17 mouse cellular contexts compared by ENCODE assay signal in the genomic region with DNA sequence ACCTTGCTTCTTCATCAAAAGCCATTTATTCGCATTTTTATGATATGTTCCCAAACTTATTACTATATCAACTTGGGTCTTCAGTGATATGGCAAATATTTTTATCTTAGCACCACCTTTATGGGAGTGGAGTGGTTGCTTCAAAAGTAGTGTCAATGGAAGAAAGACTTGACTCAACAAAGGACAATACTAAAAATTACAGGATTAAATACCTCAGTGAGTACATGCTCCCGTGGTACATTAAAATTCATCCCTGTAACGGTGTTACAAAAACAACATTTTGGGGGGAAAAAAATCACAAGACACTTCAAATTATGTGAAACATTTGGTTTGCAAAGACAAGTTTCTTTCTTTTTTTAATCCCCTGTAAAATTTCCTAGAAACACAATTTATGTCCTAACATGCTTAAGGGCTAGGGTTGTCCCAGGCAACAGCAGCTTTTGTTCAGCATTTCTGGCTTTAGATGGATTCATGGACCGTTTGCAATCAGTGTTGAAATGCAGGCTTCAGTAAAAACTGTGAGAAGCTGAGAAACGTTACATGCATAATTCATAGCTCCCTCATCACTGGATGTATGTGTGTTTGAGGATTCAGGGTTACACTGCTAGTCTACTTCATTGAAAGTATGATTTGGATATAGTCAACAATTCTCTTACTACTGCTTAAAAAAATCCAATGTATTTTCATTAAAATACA.
DNase-seq lines count a peak whose midpoint lies in the region; ATAC-seq lines count a peak whose summit lies in the region.
"Had no signal": no experiment of that assay in that cellular context is flagged by ENCODE, and none has a peak within 500 bp of the region (broad histone marks: within the 10 kb centered on the region; RNA-seq: fewer than 3 reads in every experiment).

No protein-coding gene starts in this region.

- H3K27me3 ChIP-seq in hindbrain, embryonic 10.5 days (ENCODE audit: insufficient read depth, poor library complexity, severe bottlenecking), result no peaks in the 10 kb centered on the region
- H3K27me3 ChIP-seq in hindbrain, embryonic 13.5 days, result no peaks in the 10 kb centered on the region
- H3K27me3 ChIP-seq in hindbrain, embryonic 11.5 days (ENCODE audit: control insufficient read depth, insufficient read depth, low read length), result no peaks in the 10 kb centered on the region
- no peaks in the 10 kb centered on the region for H3K27me3 ChIP-seq in midbrain, embryonic 14.5 days (ENCODE audit: control insufficient read depth, insufficient read depth, low read length)
- H3K27me3 ChIP-seq: heart, embryonic 13.5 days; limb, embryonic 12.5 days had no signal

- 71% methylated on average over 5 of the region's 5 CpGs for WGBS in hindbrain, embryonic 10.5 days
- WGBS in hindbrain, embryonic 13.5 days, result 47% methylated on average over 5 of the region's 5 CpGs
- WGBS in hindbrain, embryonic 11.5 days, result 55% methylated on average over 5 of the region's 5 CpGs
- 23% methylated on average over 5 of the region's 5 CpGs for WGBS in midbrain, embryonic 14.5 days

- H3K36me3 ChIP-seq in hindbrain, embryonic 10.5 days, result no peaks in the 10 kb centered on the region
- no peaks in the 10 kb centered on the region for H3K36me3 ChIP-seq in hindbrain, embryonic 13.5 days
- no peaks in the 10 kb centered on the region for H3K36me3 ChIP-seq in hindbrain, embryonic 11.5 days (ENCODE audit: control insufficient read depth, insufficient read depth, low read length)
- no peaks in the 10 kb centered on the region for H3K36me3 ChIP-seq in midbrain, embryonic 14.5 days (ENCODE audit: control insufficient read depth, insufficient read depth, low read length)
- H3K36me3 ChIP-seq: heart, embryonic 13.5 days; limb, embryonic 12.5 days had no signal

- no peak for ATAC-seq in hindbrain, embryonic 13.5 days (ENCODE audit: low FRiP score)
- peak; percentile 79; the same call in 1 of the 2 replicates for ATAC-seq in hindbrain, embryonic 11.5 days (ENCODE audit: low FRiP score)
- ATAC-seq in midbrain, embryonic 14.5 days (ENCODE audit: low FRiP score, low TSS enrichment), result peak; percentile 71; the same call in 1 of the 2 replicates

- H3K4me3 ChIP-seq in hindbrain, embryonic 10.5 days, result no peak overlapping the region
- H3K4me3 ChIP-seq in hindbrain, embryonic 13.5 days, result no peak overlapping the region
- H3K4me3 ChIP-seq in hindbrain, embryonic 11.5 days (ENCODE audit: low read depth, low read length), result no peak overlapping the region
- no peak overlapping the region for H3K4me3 ChIP-seq in midbrain, embryonic 14.5 days (replicated peaks; ENCODE audit: low read depth, low read length)
- H3K4me3 ChIP-seq: heart, embryonic 13.5 days; left cerebral cortex, adult 2 months; limb, embryonic 12.5 days had no signal

- H3K27ac ChIP-seq in hindbrain, embryonic 10.5 days, result no peak overlapping the region
- no peak overlapping the region for H3K27ac ChIP-seq in hindbrain, embryonic 13.5 days
- H3K27ac ChIP-seq in hindbrain, embryonic 11.5 days (ENCODE audit: low read depth, low read length), result no peak overlapping the region
- H3K27ac ChIP-seq in midbrain, embryonic 14.5 days (replicated peaks; ENCODE audit: low read depth, low read length), result no peak overlapping the region
- H3K27ac ChIP-seq: heart, embryonic 13.5 days; left cerebral cortex, adult 2 months; limb, embryonic 12.5 days; liver, embryonic 14.5 days had no signal

- peak; percentile 2 for DNase-seq in hindbrain, embryonic 10.5 days (ENCODE audit: low spot score)
- DNase-seq in brain, embryonic 18.5 days (ENCODE audit: low read depth, low spot score), result peak; percentile 36
- DNase-seq in hindbrain, embryonic 11.5 days (ENCODE audit: low spot score), result peak; percentile 24
- DNase-seq in midbrain, embryonic 14.5 days, result peak; percentile 79
- DNase-seq in layer of hippocampus, adult 9-11 months, result no peak
- DNase-seq in heart, adult 11 months, result no peak
- DNase-seq in kidney, postnatal 36 days, result no peak
- DNase-seq: cerebellum, adult 11-12 months; heart, postnatal 4 days; kidney, adult 11 months; lung, postnatal 10 days; thymus, adult 18-20 months had no signal

- no peaks in the 10 kb centered on the region for H3K9me3 ChIP-seq in hindbrain, embryonic 10.5 days
- no peaks in the 10 kb centered on the region for H3K9me3 ChIP-seq in hindbrain, embryonic 13.5 days
- no peaks in the 10 kb centered on the region for H3K9me3 ChIP-seq in hindbrain, embryonic 11.5 days (ENCODE audit: control insufficient read depth, low read length)
- no peaks in the 10 kb centered on the region for H3K9me3 ChIP-seq in midbrain, embryonic 14.5 days (ENCODE audit: control insufficient read depth, low read length)
- H3K9me3 ChIP-seq: heart, embryonic 13.5 days; limb, embryonic 12.5 days had no signal

- H3K4me1 ChIP-seq in hindbrain, embryonic 10.5 days (replicated peaks), result 0 out of 2 replicates have a peak, but pooled peaks cover 3% of the 10 kb centered on the region
- H3K4me1 ChIP-seq in hindbrain, embryonic 13.5 days (replicated peaks), result no peaks in the 10 kb centered on the region
- H3K4me1 ChIP-seq in hindbrain, embryonic 11.5 days (replicated peaks; ENCODE audit: control insufficient read depth, insufficient read depth, low read length), result no peaks in the 10 kb centered on the region
- H3K4me1 ChIP-seq in midbrain, embryonic 14.5 days (ENCODE audit: control insufficient read depth, insufficient read depth, low read length), result no peaks in the 10 kb centered on the region; the same call in 1 of the 2 replicates
- H3K4me1 ChIP-seq: heart, embryonic 13.5 days; limb, embryonic 12.5 days had no signal

- H3K4me2 ChIP-seq in hindbrain, embryonic 13.5 days, result no peak overlapping the region
- no peak overlapping the region for H3K4me2 ChIP-seq in hindbrain, embryonic 11.5 days (replicated peaks; ENCODE audit: low read depth, low read length)
- H3K4me2 ChIP-seq in midbrain, embryonic 14.5 days (ENCODE audit: low read length), result no peak overlapping the region
- H3K4me2 ChIP-seq: heart, embryonic 13.5 days; limb, embryonic 12.5 days had no signal

- H3K9ac ChIP-seq in hindbrain, embryonic 13.5 days, result no peak overlapping the region
- H3K9ac ChIP-seq in hindbrain, embryonic 11.5 days (ENCODE audit: low read depth, low read length), result no peak overlapping the region
- H3K9ac ChIP-seq in midbrain, embryonic 14.5 days (replicated peaks; ENCODE audit: low read length), result no peak overlapping the region
- H3K9ac ChIP-seq: heart, embryonic 13.5 days; limb, embryonic 12.5 days; liver, embryonic 14.5 days had no signal

Comparison
In these comparisons a context has a peak if more than half of its experiments do, and no peak if none do; other contexts are left out.
1. DNase-seq: peak in hindbrain, embryonic 10.5 days (single experiment), brain, embryonic 18.5 days (single experiment), hindbrain, embryonic 11.5 days (single experiment) and midbrain, embryonic 14.5 days (single experiment); none in layer of hippocampus, adult 9-11 months (single experiment), heart, adult 11 months (single experiment) and kidney, postnatal 36 days (0 of 2).